Mouse (Mus musculus): ENCODE results near the gene Ecm1.

DNA sequence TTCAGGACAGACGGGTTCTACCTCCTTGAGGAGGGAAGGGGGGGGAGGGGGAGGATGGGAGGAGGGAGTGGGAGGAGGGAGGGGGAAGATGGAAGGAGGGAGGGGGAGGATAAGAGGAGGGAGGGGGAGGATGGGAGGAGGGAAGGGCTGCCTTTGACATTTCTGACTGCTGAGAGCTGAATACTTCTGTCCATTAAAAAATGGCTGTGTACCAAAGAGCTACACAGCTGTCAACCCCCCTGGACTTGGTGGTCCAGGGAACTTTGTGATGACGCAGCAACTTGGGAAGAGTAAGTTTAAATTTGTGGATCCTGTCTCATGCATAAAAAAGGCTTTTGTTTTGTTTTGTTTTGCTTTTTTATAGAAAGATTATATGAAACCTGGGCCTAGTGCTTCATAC is 49.4 kb downstream of the Ecm1 start:
- no peak for TF ChIP-seq POLR2A (IDR thresholded peaks at IDR 0.05; ENCODE audit: low read depth, low read length)
- TF ChIP-seq CTCF (IDR thresholded peaks at IDR 0.05; ENCODE audit: extremely low read depth, insufficient read length, insufficient replicate concordance, low read depth, low read length) = no peak
